Mouse (Mus musculus): Measurements from ENCODE around the gene Pih1d3. TPM values are rescaled to one million over a fixed set of nuclear protein-coding genes. Genes with fewer than 3 reads are reported as not detected.

The Pih1d3 gene
- polyA plus RNA-seq, 1 experiment from 2014 or later, result not detected

- no peaks in the 10 kb centered on the region for H3K9me3 ChIP-seq (ENCODE audit: low read length)
- no peak overlapping the region for H3K4me2 ChIP-seq (ENCODE audit: low read depth, low read length)
- no peak for ATAC-seq
- no peaks in the 10 kb centered on the region for H3K4me1 ChIP-seq (ENCODE audit: insufficient read depth)
- no peak for DNase-seq
- H3K9ac ChIP-seq (replicated peaks), result no peak overlapping the region
- no peak overlapping the region for H3K27ac ChIP-seq (ENCODE audit: low read depth)
- WGBS (ENCODE audit: insufficient replicate concordance), result 81% methylated on average over 4 of the region's 4 CpGs
- TF ChIP-seq CTCF (IDR thresholded peaks at IDR 0.05; ENCODE audit: low read depth) (no peak), EP300 (IDR thresholded peaks at IDR 0.05; ENCODE audit: low read depth) (no peak)
- H3K4me3 ChIP-seq (ENCODE audit: low read depth, low read length), result no peak overlapping the region
- no peaks in the 10 kb centered on the region for H3K27me3 ChIP-seq (ENCODE audit: insufficient read depth, low read length)
- no peaks in the 10 kb centered on the region for H3K36me3 ChIP-seq (replicated peaks; ENCODE audit: insufficient read depth, low read length)
Observed at GRCm38 (mm10) chr1:31220599-31221250, 1.9 kb upstream of the Pih1d3 start.

GRCm38 (mm10) chr1:31233319-31234036 is 10.8 kb downstream of the Pih1d3 start:
- H3K36me3 ChIP-seq (replicated peaks; ENCODE audit: insufficient read depth, low read length), result no peaks in the 10 kb centered on the region
- H3K27ac ChIP-seq (ENCODE audit: low read depth), result no peak overlapping the region
- no peaks in the 10 kb centered on the region for H3K4me1 ChIP-seq (ENCODE audit: insufficient read depth)
- H3K9ac ChIP-seq (replicated peaks), result no peak overlapping the region
- no peak for DNase-seq
- no peak overlapping the region for H3K4me3 ChIP-seq (ENCODE audit: low read depth, low read length)
- H3K9me3 ChIP-seq (ENCODE audit: low read length), result no peaks in the 10 kb centered on the region
- no peak for ATAC-seq
- no peak for TF ChIP-seq EP300 (IDR thresholded peaks at IDR 0.05; ENCODE audit: low read depth)
- no peak for TF ChIP-seq CTCF (IDR thresholded peaks at IDR 0.05; ENCODE audit: low read depth)
- no peak overlapping the region for H3K4me2 ChIP-seq (ENCODE audit: low read depth, low read length)
- no peaks in the 10 kb centered on the region for H3K27me3 ChIP-seq (ENCODE audit: insufficient read depth, low read length)

GRCm38 (mm10) chr1:31260218-31260923 is 37.7 kb downstream of the Pih1d3 start:
- no peak for TF ChIP-seq EP300 (IDR thresholded peaks at IDR 0.05; ENCODE audit: low read depth)
- no peak for TF ChIP-seq CTCF (IDR thresholded peaks at IDR 0.05; ENCODE audit: low read depth)
- Histone ChIP-seq H3K4me2 (ENCODE audit: low read depth, low read length) (no peak overlapping the region), H3K9me3 (ENCODE audit: low read length) (no peaks in the 10 kb centered on the region), H3K27me3 (ENCODE audit: insufficient read depth, low read length) (no peaks in the 10 kb centered on the region), H3K36me3 (replicated peaks; ENCODE audit: insufficient read depth, low read length) (no peaks in the 10 kb centered on the region), H3K4me3 (ENCODE audit: low read depth, low read length) (no peak overlapping the region), H3K4me1 (ENCODE audit: insufficient read depth) (no peaks in the 10 kb centered on the region), H3K27ac (ENCODE audit: low read depth) (no peak overlapping the region), H3K9ac (replicated peaks) (no peak overlapping the region)
- no peak for ATAC-seq
- DNase-seq, result no peak
- WGBS (ENCODE audit: insufficient replicate concordance), result 58% methylated on average over 10 of the region's 10 CpGs

Other genes with a start within 250 kb of the Pih1d3 start
- gene AC153137.1, start 244.9 kb upstream of the Pih1d3 start, polyA plus RNA-seq (2015; fragmentation: Nextera tagmentation; extraction: Ambion mirVana), result not detected in 2 replicates
- not detected in 2 replicates for gene Lgsn, start 46.4 kb upstream of the Pih1d3 start, polyA plus RNA-seq (2015; fragmentation: Nextera tagmentation; extraction: Ambion mirVana)
- gene 4931428L18Rik, start 154 bp upstream of the Pih1d3 start, polyA plus RNA-seq (2015; fragmentation: Nextera tagmentation; extraction: Ambion mirVana), result 0.15 and 0.32 TPM in 2 replicates